Mouse (Mus musculus): ENCODE data around the gene Cryl1. TPM values are rescaled to one million over a fixed set of nuclear protein-coding genes. Genes with fewer than 3 reads are reported as not detected.

Gene Cryl1
- 19.1 and 25.0 TPM in 2 replicates for polyA plus RNA-seq (2015; fragmentation: Nextera tagmentation; extraction: Ambion mirVana)

DNA sequence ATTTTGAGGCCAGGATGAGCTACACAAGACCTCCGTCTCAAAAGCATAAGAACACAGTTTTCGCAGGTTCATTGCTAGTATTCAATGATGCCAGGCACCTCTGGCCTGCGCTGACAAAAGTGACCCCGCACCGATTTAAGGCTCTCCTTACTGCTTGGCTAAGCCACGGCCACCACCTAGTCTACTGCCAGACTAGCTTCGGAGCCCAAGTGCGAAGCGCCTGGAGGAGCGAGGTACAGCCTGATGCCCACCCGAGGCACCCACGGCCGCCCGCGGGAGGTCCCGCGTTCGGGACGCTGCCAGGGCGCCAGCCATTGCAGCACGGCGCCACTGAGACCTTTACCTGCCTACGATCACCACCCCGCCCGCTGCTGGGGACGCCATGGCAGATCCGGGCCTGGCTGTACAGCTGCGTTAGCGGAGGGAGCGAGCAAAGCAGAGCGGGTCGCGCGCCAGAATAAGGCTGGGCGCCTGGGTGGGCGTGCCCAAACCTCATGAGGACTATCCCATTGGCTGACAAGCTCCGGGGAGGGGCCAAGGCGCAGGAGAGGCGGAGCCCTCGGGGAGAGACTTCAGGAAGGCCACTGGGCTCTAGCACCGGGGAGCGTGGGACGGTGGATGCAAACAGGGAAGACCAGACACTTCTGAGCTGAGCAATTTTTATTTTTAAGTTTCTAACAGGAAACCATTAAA is at the start of gene Cryl1:
Gene Cryl1 (minus strand): TSS at position 465 of the 693 bp plus-strand sequence.

GRCm38 (mm10) chr14:57423432-57424211 is 25.3 kb upstream of the Cryl1 start, which contains the start of gene Ift88:
TSS of gene Ift88 (plus strand) at chr14:57424062.

Other genes starting within 250 kb of the Cryl1 start
- 4.6 and 4.9 TPM in 2 replicates for gene Ift88, start 25.5 kb upstream of the Cryl1 start, polyA plus RNA-seq (2015; fragmentation: Nextera tagmentation; extraction: Ambion mirVana)
- 0.55 and 0.65 TPM in 2 replicates for gene Il17d, start 126.2 kb upstream of the Cryl1 start, polyA plus RNA-seq (2015; fragmentation: Nextera tagmentation; extraction: Ambion mirVana)
- gene Eef1akmt1, start 173.1 kb upstream of the Cryl1 start, polyA plus RNA-seq (2015; fragmentation: Nextera tagmentation; extraction: Ambion mirVana), result 40.6 and 42.5 TPM in 2 replicates

Measured in spleen, postnatal 0 days (tissue).